Comparison of ENCODE assay signal across 21 mouse cellular contexts in the genomic region with DNA sequence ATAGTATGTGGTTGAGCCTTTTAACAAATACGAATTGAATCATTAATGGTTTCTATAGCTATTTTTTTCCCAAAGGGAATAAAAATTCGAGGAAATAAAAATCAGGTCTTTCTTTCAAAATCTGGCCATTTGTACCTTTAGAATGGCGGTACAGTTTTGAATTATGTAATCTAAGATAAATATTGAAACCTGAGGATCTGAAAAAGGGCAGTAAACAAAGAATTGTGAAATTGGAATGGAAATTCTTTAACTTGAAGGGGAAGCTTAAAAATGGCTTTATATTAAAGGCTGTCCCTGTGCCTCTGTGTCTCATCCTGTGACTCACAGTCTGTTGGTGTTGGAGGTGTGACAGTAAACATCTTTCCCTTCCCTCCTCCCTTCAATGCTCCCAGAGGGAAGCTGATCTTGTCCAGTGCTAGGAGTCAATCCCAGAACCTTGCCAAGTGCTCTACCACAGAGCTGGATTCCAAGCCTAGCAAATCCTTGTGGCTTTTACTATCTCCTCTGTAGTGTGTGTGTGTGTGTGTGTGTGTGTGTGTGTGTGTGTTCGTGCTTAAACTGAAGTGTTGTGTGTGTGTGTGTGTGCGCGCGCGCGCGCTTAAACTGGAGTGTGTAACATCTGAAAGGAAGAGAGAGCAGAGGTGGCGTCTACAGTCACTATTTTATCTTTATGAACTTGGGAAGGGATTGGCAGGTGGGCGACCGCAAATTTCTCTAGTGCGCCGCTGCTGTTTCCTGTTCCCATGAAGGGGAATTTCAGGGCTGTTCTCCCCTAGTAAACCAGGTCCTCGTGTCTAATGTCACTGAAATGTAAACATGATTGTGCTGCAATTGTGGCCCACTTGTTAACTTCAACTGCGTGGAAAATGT. TPM values are rescaled to one million over a fixed set of nuclear protein-coding genes. Genes with fewer than 3 reads are reported as not detected.
DNase-seq lines count a peak whose midpoint lies in the region; ATAC-seq and TF ChIP-seq lines count a peak whose summit lies in the region.
"Had no signal": no experiment of that assay in that cellular context is flagged by ENCODE, and none has a peak within 500 bp of the region (broad histone marks: within the 10 kb centered on the region; RNA-seq: fewer than 3 reads in every experiment).

No protein-coding gene starts in this region.

- ATAC-seq in heart, embryonic 16.5 days (replicated peaks; ENCODE audit: extremely low read depth, insufficient read depth, low FRiP score) = peak; percentile 49
- ATAC-seq in midbrain, postnatal 0 days (ENCODE audit: low FRiP score) = no peak
- ATAC-seq: midbrain, embryonic 15.5 days had no signal

- WGBS in heart, embryonic 16.5 days = 68% methylated on average over 17 of the region's 17 CpGs
- WGBS in midbrain, postnatal 0 days = 86% methylated on average over 17 of the region's 17 CpGs

- H3K27me3 ChIP-seq in heart, embryonic 16.5 days (ENCODE audit: control insufficient read depth, insufficient read depth, low read length) = peaks cover 4% of the 10 kb centered on the region; the same call in 1 of the 2 replicates
- H3K27me3 ChIP-seq in midbrain, postnatal 0 days (ENCODE audit: insufficient read depth, low read length) = no peaks in the 10 kb centered on the region
- H3K27me3 ChIP-seq: midbrain, embryonic 15.5 days had no signal

- DNase-seq in heart, postnatal 14 days = no peak
- peak; percentile 70 for DNase-seq in CD4-positive helper T cell, adult 2 months (ENCODE audit: low read depth, low spot score)
- DNase-seq in induced T-regulatory cell, adult 2 months (ENCODE audit: low read depth) = peak; percentile 62
- peak; percentile 28 to 36 for DNase-seq in thymus, postnatal 10 days (ENCODE audit: low spot score in 2 of 2)
- DNase-seq in cerebellum, adult 9-10 months = no peak
- DNase-seq in layer of hippocampus, adult 9-11 months = no peak
- DNase-seq in midbrain, postnatal 0 days (ENCODE audit: low spot score) = no peak
- DNase-seq: adrenal gland, adult 2 months; cerebellum, adult 8-10 months; gastrocnemius, postnatal 14 days; kidney, adult 2 months had no signal

- no peak overlapping the region for H3K9ac ChIP-seq in heart, embryonic 16.5 days (ENCODE audit: low read length)
- no peak overlapping the region for H3K9ac ChIP-seq in midbrain, postnatal 0 days (replicated peaks; ENCODE audit: low read length, poor library complexity, severe bottlenecking)
- H3K9ac ChIP-seq: hindbrain, embryonic 13.5 days; midbrain, embryonic 15.5 days; neural tube, embryonic 13.5 days had no signal

- no peak overlapping the region for H3K27ac ChIP-seq in heart, embryonic 16.5 days (ENCODE audit: low read length)
- no peak overlapping the region for H3K27ac ChIP-seq in midbrain, postnatal 0 days (ENCODE audit: low read depth, low read length)
- H3K27ac ChIP-seq: hindbrain, embryonic 13.5 days; macrophage; midbrain, embryonic 15.5 days; neural tube, embryonic 13.5 days had no signal

- intact Hi-C loops in heart, postnatal 14 days (cut with DNase I) = no loop called here

- no peak overlapping the region for H3K4me2 ChIP-seq in heart, embryonic 16.5 days (ENCODE audit: low read depth, low read length)
- H3K4me2 ChIP-seq in midbrain, postnatal 0 days (ENCODE audit: low read depth, low read length, poor library complexity, severe bottlenecking) = no peak overlapping the region
- H3K4me2 ChIP-seq: hindbrain, embryonic 13.5 days; midbrain, embryonic 15.5 days; neural tube, embryonic 13.5 days had no signal

- no peaks in the 10 kb centered on the region for H3K36me3 ChIP-seq in heart, embryonic 16.5 days (ENCODE audit: control insufficient read depth, insufficient read depth)
- H3K36me3 ChIP-seq in midbrain, postnatal 0 days (ENCODE audit: insufficient read depth, low read length) = no peaks in the 10 kb centered on the region
- H3K36me3 ChIP-seq: hindbrain, embryonic 13.5 days; midbrain, embryonic 15.5 days; neural tube, embryonic 13.5 days had no signal

- H3K4me1 ChIP-seq in heart, embryonic 16.5 days (ENCODE audit: control insufficient read depth, insufficient read depth, low read length) = no peaks in the 10 kb centered on the region
- H3K4me1 ChIP-seq in midbrain, postnatal 0 days (ENCODE audit: insufficient read depth, low read length) = no peaks in the 10 kb centered on the region
- H3K4me1 ChIP-seq: hindbrain, embryonic 13.5 days; midbrain, embryonic 15.5 days; neural tube, embryonic 13.5 days had no signal

- no peaks in the 10 kb centered on the region for H3K9me3 ChIP-seq in heart, embryonic 16.5 days (replicated peaks; ENCODE audit: control insufficient read depth, low read length)
- H3K9me3 ChIP-seq in midbrain, postnatal 0 days (ENCODE audit: low read length) = no peaks in the 10 kb centered on the region
- H3K9me3 ChIP-seq: hindbrain, embryonic 13.5 days; midbrain, embryonic 15.5 days; neural tube, embryonic 13.5 days had no signal

- H3K4me3 ChIP-seq in heart, embryonic 16.5 days (ENCODE audit: low read length) = no peak overlapping the region
- H3K4me3 ChIP-seq in midbrain, postnatal 0 days (ENCODE audit: low read depth, low read length) = no peak overlapping the region
- H3K4me3 ChIP-seq: hindbrain, embryonic 13.5 days; midbrain, embryonic 15.5 days; neural tube, embryonic 13.5 days had no signal

- TF ChIP-seq CTCF in midbrain, postnatal 0 days (IDR thresholded peaks at IDR 0.05) = no peak

RNA-seq across cellular contexts. Expression of gene Cdc20b, which starts 11.4 kb away (rescaled TPM):
- 0.38 and 0.62 TPM in 2 replicates for polyA plus RNA-seq in heart, embryonic 16.5 days (2015; fragmentation: Nextera tagmentation; extraction: Ambion mirVana)
- total RNA-seq in heart, postnatal 14 days (2021) = not detected
- total RNA-seq in midbrain, postnatal 0 days (2014; rRNA removed) = 1.7 and 2.0 TPM in 2 replicates
- 0.15 and 0.18 TPM in 2 replicates for polyA plus RNA-seq in midbrain, postnatal 0 days (2015; fragmentation: Nextera tagmentation; extraction: Ambion mirVana)
- total RNA-seq: adrenal gland, adult 2 months; gastrocnemius, postnatal 14 days; left cerebral cortex, adult 8-10 months had no signal
- polyA plus RNA-seq: adrenal gland, adult 2 months; embryonic facial prominence, embryonic 11.5 days; heart, embryonic 14.5 days; kidney, adult 2 months; limb, embryonic 14.5 days; macrophage; neural tube, embryonic 13.5 days; small intestine, adult 2 months had no signal

RNA-seq across cellular contexts. Expression of gene Gpx8, which starts 22.7 kb away (rescaled TPM):
- polyA plus RNA-seq in heart, embryonic 16.5 days (2015; fragmentation: Nextera tagmentation; extraction: Ambion mirVana) = 98.0 and 103 TPM in 2 replicates
- total RNA-seq in heart, postnatal 14 days (2021) = 10 to 100 TPM; 36.1 to 41.0 TPM
- 16.2 and 27.1 TPM in 2 replicates for total RNA-seq in midbrain, postnatal 0 days (2014; rRNA removed)
- polyA plus RNA-seq in midbrain, postnatal 0 days (2015; fragmentation: Nextera tagmentation; extraction: Ambion mirVana) = 37.5 and 41.7 TPM in 2 replicates
- polyA plus RNA-seq: macrophage had no signal

RNA-seq across cellular contexts. Expression of gene Mcidas, which starts 29.9 kb away (rescaled TPM):
- 0.62 and 1.2 TPM in 2 replicates for polyA plus RNA-seq in heart, embryonic 16.5 days (2015; fragmentation: Nextera tagmentation; extraction: Ambion mirVana)
- total RNA-seq in heart, postnatal 14 days (2021) = not detected
- 0.77 and 1.4 TPM in 2 replicates for total RNA-seq in midbrain, postnatal 0 days (2014; rRNA removed)
- 0.38 and 0.81 TPM in 2 replicates for polyA plus RNA-seq in midbrain, postnatal 0 days (2015; fragmentation: Nextera tagmentation; extraction: Ambion mirVana)
- total RNA-seq: adrenal gland, adult 2 months; gastrocnemius, postnatal 14 days had no signal
- polyA plus RNA-seq: adrenal gland, adult 2 months; embryonic facial prominence, embryonic 11.5 days; heart, embryonic 14.5 days; kidney, adult 2 months; limb, embryonic 14.5 days; macrophage; small intestine, adult 2 months had no signal

RNA-seq across cellular contexts. Expression of gene Ccno, which starts 35.9 kb away (rescaled TPM):
- polyA plus RNA-seq in heart, embryonic 16.5 days (2015; fragmentation: Nextera tagmentation; extraction: Ambion mirVana) = 0.87 and 2.0 TPM in 2 replicates
- under 1 TPM in 1 of 2 experiments, not detected in 1; 0.19 TPM for total RNA-seq in heart, postnatal 14 days (2021)
- total RNA-seq in midbrain, postnatal 0 days (2014; rRNA removed) = 1.6 and 7.9 TPM in 2 replicates
- polyA plus RNA-seq in midbrain, postnatal 0 days (2015; fragmentation: Nextera tagmentation; extraction: Ambion mirVana) = 1.0 and 1.1 TPM in 2 replicates
- polyA plus RNA-seq: macrophage; neural tube, embryonic 13.5 days had no signal

Comparison
In these comparisons a context has a peak if more than half of its experiments do, and no peak if none do; other contexts are left out.
1. DNase-seq: peak in CD4-positive helper T cell, adult 2 months (single experiment), induced T-regulatory cell, adult 2 months (single experiment) and thymus, postnatal 10 days (2 of 2); none in heart, postnatal 14 days (0 of 2), cerebellum, adult 9-10 months (single experiment), layer of hippocampus, adult 9-11 months (single experiment) and midbrain, postnatal 0 days (single experiment).